Mouse (Mus musculus) MEL (cell line): Measurements from ENCODE around the gene Map3k6. TPM values are rescaled to one million over a fixed set of nuclear protein-coding genes. Genes with fewer than 3 reads are reported as not detected.
A peak's percentile ranks its signal among the peaks of the same experiment; 100 is the strongest.

ENCODE experiments used
- DNase-seq: peaks from one replicate; pipeline ENCODE4 v3.0.0; 2011; ENCODE audit warnings: low read depth, low spot score
- H3K27ac ChIP-seq: 2 replicates; pipeline ENCODE4 v1.5.1; 2012; ENCODE audit warnings: low read depth, mild to moderate bottlenecking, control low read depth, low read length, moderate library complexity; ENCODE audit not compliant: control insufficient read depth
- H3K27me3 ChIP-seq, 2 experiments: fragments of 150-350 bp in 1 of 2; sonication (generic) in 1 of 2; 2 replicates each; pipeline ENCODE4 v1.6.1; 2012; ENCODE audit warnings: low read length in 2 of 2, mild to moderate bottlenecking in 2 of 2, improper control_type of control experiment in 1 of 2, moderate library complexity in 1 of 2; ENCODE audit not compliant: insufficient read depth in 2 of 2, control insufficient read depth in 1 of 2
- H3K36me3 ChIP-seq, 2 experiments: 2 replicates each; pipeline ENCODE4 v1.6.1; 2012 to 2014; ENCODE audit warnings: low read length in 2 of 2, improper control_type of control experiment in 1 of 2, inconsistent platforms in 1 of 2, mild to moderate bottlenecking in 1 of 2; ENCODE audit not compliant: insufficient read depth in 2 of 2, control insufficient read depth in 1 of 2
- H3K4me1 ChIP-seq, 2 experiments: fragments of 150-350 bp in 1 of 2; sonication (generic) in 1 of 2; 2 replicates each; pipeline ENCODE4 v1.6.1; 2012; ENCODE audit warnings: low read length in 2 of 2, improper control_type of control experiment in 1 of 2, mild to moderate bottlenecking in 1 of 2; ENCODE audit not compliant: insufficient read depth in 2 of 2, control insufficient read depth in 1 of 2
- H3K4me3 ChIP-seq, 2 experiments: fragments of 150-350 bp in 1 of 2; sonication (generic) in 1 of 2; 2 replicates each; pipeline ENCODE4 v1.5.1; 2012; ENCODE audit warnings: low read depth in 2 of 2, low read length in 2 of 2, mild to moderate bottlenecking in 2 of 2, moderate library complexity in 2 of 2, control low read depth in 1 of 2, improper control_type of control experiment in 1 of 2; ENCODE audit not compliant: control insufficient read depth in 1 of 2, insufficient read depth in 1 of 2
- H3K79me2 ChIP-seq: 2 replicates; pipeline ENCODE4 v1.6.1; 2012; ENCODE audit warnings: mild to moderate bottlenecking, low read length, moderate library complexity; ENCODE audit not compliant: control insufficient read depth, poor library complexity, insufficient read depth
- H3K9ac ChIP-seq: 2 replicates; pipeline ENCODE4 v1.6.1; 2012; ENCODE audit warnings: low read depth, mild to moderate bottlenecking, control low read depth, low read length, moderate library complexity; ENCODE audit not compliant: control insufficient read depth, poor library complexity, severe bottlenecking
- H3K9me3 ChIP-seq: fragments of 150-350 bp; sonication (generic); replicated peaks from 2 replicates; pipeline ENCODE4 v1.6.1; 2012; ENCODE audit warnings: mild to moderate bottlenecking, low read length, improper control_type of control experiment, moderate library complexity; ENCODE audit not compliant: insufficient read depth
- CTCF ChIP-seq, 3 experiments: IDR thresholded peaks in 2 of 3; conservative IDR thresholded peaks in 1 of 3; 2 replicates each; pipeline ENCODE4 v1.5.1; 2011 to 2012; ENCODE audit warnings: low read length in 3 of 3, low read depth in 2 of 3, mild to moderate bottlenecking in 2 of 3, improper control_type of control experiment in 1 of 3, inconsistent platforms in 1 of 3, mixed read lengths in 1 of 3, moderate library complexity in 1 of 3; ENCODE audit not compliant: control insufficient read depth in 1 of 3, insufficient read depth in 1 of 3, poor library complexity in 1 of 3, severe bottlenecking in 1 of 3
- EP300 ChIP-seq, 2 experiments: IDR thresholded peaks; 2 replicates each; pipeline ENCODE4 v1.6.1; 2011; ENCODE audit warnings: improper control_type of control experiment in 2 of 2, low read length in 2 of 2, low read depth in 1 of 2, mild to moderate bottlenecking in 1 of 2
- HCFC1 ChIP-seq: IDR thresholded peaks from 2 replicates; pipeline ENCODE4 v1.6.1; 2012; ENCODE audit warnings: low read depth, mild to moderate bottlenecking, inconsistent platforms, low read length, improper control_type of control experiment, moderate library complexity
- JUND ChIP-seq: IDR thresholded peaks from 2 replicates; pipeline ENCODE4 v1.6.1; 2011; ENCODE audit warnings: low read depth, mild to moderate bottlenecking, improper control_type of control experiment, low read length
- MAX ChIP-seq: IDR thresholded peaks from 2 replicates; pipeline ENCODE4 v1.6.1; 2011; ENCODE audit warnings: low read length, improper control_type of control experiment
- MAZ ChIP-seq: IDR thresholded peaks from 2 replicates; pipeline ENCODE4 v1.6.1; 2012; ENCODE audit warnings: low read depth, mild to moderate bottlenecking, inconsistent platforms, low read length, improper control_type of control experiment
- NELFE ChIP-seq: IDR thresholded peaks from 2 replicates; pipeline ENCODE4 v1.6.1; 2011; ENCODE audit warnings: low read depth, low read length, improper control_type of control experiment
- POLR2AphosphoS2 ChIP-seq: IDR thresholded peaks from 2 replicates; pipeline ENCODE4 v1.6.1; 2011; ENCODE audit warnings: low read length, improper control_type of control experiment
- RAD21 ChIP-seq: IDR thresholded peaks from 2 replicates; pipeline ENCODE4 v1.6.1; 2011; ENCODE audit warnings: mild to moderate bottlenecking, low read depth, low read length, improper control_type of control experiment
- SMC3 ChIP-seq: IDR thresholded peaks from 2 replicates; pipeline ENCODE4 v1.6.1; 2011; ENCODE audit warnings: low read depth, low read length, improper control_type of control experiment
- TAL1 ChIP-seq: IDR thresholded peaks from 2 replicates; pipeline ENCODE4 v1.6.1; 2012; ENCODE audit warnings: mild to moderate bottlenecking, inconsistent platforms, low read length, moderate library complexity, mixed read lengths
- UBTF ChIP-seq: IDR thresholded peaks from 2 replicates; pipeline ENCODE4 v1.6.1; 2012; ENCODE audit warnings: low read depth, mild to moderate bottlenecking, inconsistent platforms, low read length, improper control_type of control experiment, moderate library complexity, borderline replicate concordance; ENCODE audit not compliant: insufficient read depth
- USF2 ChIP-seq, 2 experiments: IDR thresholded peaks; 2 replicates each; pipeline ENCODE4 v1.6.1; 2011 to 2012; ENCODE audit warnings: improper control_type of control experiment in 2 of 2, low read length in 2 of 2, borderline replicate concordance in 1 of 2, inconsistent platforms in 1 of 2, low read depth in 1 of 2, mild to moderate bottlenecking in 1 of 2; ENCODE audit not compliant: insufficient read depth in 1 of 2
- ZC3H11A ChIP-seq: IDR thresholded peaks from 2 replicates; pipeline ENCODE4 v1.6.1; 2012; ENCODE audit warnings: low read depth, mild to moderate bottlenecking, inconsistent platforms, low read length, improper control_type of control experiment
- ZKSCAN1 ChIP-seq: IDR thresholded peaks from 2 replicates; pipeline ENCODE4 v1.6.1; 2012; ENCODE audit warnings: low read depth, mild to moderate bottlenecking, inconsistent platforms, low read length, improper control_type of control experiment, moderate library complexity
- ZMIZ1 ChIP-seq: IDR thresholded peaks from 2 replicates; pipeline ENCODE4 v1.6.1; 2012; ENCODE audit warnings: low read depth, mild to moderate bottlenecking, inconsistent platforms, low read length, improper control_type of control experiment, moderate library complexity
- polyA plus RNA-seq, 2 experiments: library from polyadenylated mRNA; stranded (reverse) in 1 of 2; unstranded in 1 of 2; fragments of >175 nt in 1 of 2; fragments of >200 nt in 1 of 2; gene quantifications; 2 replicates each; pipeline versions ENCODE4 v1.2.1 to v1.2.4; 2012; ENCODE audit warnings: low replicate concordance in 2 of 2, low read depth in 1 of 2; ENCODE audit not compliant: insufficient read length in 2 of 2, insufficient read depth in 1 of 2, missing spikeins in 1 of 2
- total RNA-seq: library from RNA; depleted of rRNA; stranded (reverse); fragments of 300-350 nt; gene quantifications from 2 replicates; pipeline ENCODE4 v1.2.3, GENCODE M21; 2012

Gene Map3k6
- total and polyA plus RNA-seq, 3 experiments = 19.1 to 21.9 TPM; not detected in 1

- Histone ChIP-seq H3K79me2 (no peaks in the 10 kb centered on the region), H3K4me3 (no peak overlapping the region), H3K27ac (no peak overlapping the region), H3K9ac (no peak overlapping the region), H3K36me3 (peaks cover 0 to 2% of the 10 kb centered on the region in 2 experiments; a peak in 1 of 4 replicates), H3K27me3 (no peaks in the 10 kb centered on the region), H3K4me1 (no peaks in the 10 kb centered on the region), H3K9me3 (no peaks in the 10 kb centered on the region)
- no peak for DNase-seq
- no peak for TF ChIP-seq JUND
These were observed 40.3 kb upstream of the Map3k6 start for GRCm38 (mm10) chr4:133200343-133200742.

- peak; percentile 33 for TF ChIP-seq RAD21
- TF ChIP-seq TAL1 = no peak
- no peak for TF ChIP-seq UBTF
- TF ChIP-seq SMC3 = peak; percentile 53
- TF ChIP-seq HCFC1 = no peak
- TF ChIP-seq EP300 (IDR thresholded peaks at IDR 0.05; ENCODE audit: low read depth in 1 of 2, low read length in 2 of 2) = no peak
- no peak for TF ChIP-seq MAZ
- TF ChIP-seq USF2 (IDR thresholded peaks at IDR 0.05; ENCODE audit: borderline replicate concordance in 1 of 2, insufficient read depth in 1 of 2, low read depth in 1 of 2, low read length in 2 of 2) = no peak
- TF ChIP-seq ZKSCAN1 = no peak
- TF ChIP-seq ZC3H11A = no peak; the same call in 1 of the 2 replicates
- no peak for TF ChIP-seq MAX
- peak; percentile 17 to 52 (median 42); a peak in 5 of 6 replicates for TF ChIP-seq CTCF (IDR thresholded peaks at IDR 0.05 in 2 of 3, conservative IDR thresholded peaks at IDR 0.05 in 1 of 3; ENCODE audit: control insufficient read depth in 1 of 3, insufficient read depth in 1 of 3, low read depth in 2 of 3, low read length in 3 of 3, poor library complexity in 1 of 3, severe bottlenecking in 1 of 3)
- TF ChIP-seq ZMIZ1 = no peak
- peak; percentile 9; the same call in 1 of the 2 replicates for TF ChIP-seq POLR2AphosphoS2
- no peak for TF ChIP-seq NELFE
- no peaks in the 10 kb centered on the region for H3K4me1 ChIP-seq
- H3K27me3 ChIP-seq = no peaks in the 10 kb centered on the region
- no peaks in the 10 kb centered on the region for H3K9me3 ChIP-seq
- H3K27ac ChIP-seq = no peak overlapping the region
- no peaks in the 10 kb centered on the region for H3K36me3 ChIP-seq
- no peak overlapping the region for H3K4me3 ChIP-seq
- peak; percentile 38 for DNase-seq
- H3K79me2 ChIP-seq = no peaks in the 10 kb centered on the region
- no peak overlapping the region for H3K9ac ChIP-seq
These were observed 39.4 kb upstream of the Map3k6 start for GRCm38 (mm10) chr4:133201006-133201771.
